Mouse (Mus musculus) cerebral cortex, adult 2 months (tissue): ENCODE data around the gene Hist1h2ae.

Experiments used
- WGBS: fragments of 180-500 bp; shearing (Covaris S2); methylation state at CpG from one replicate; pipeline ENCODE4 v1.1.7; 2018; 5-methylcytosine and 5-hydroxymethylcytosine counted together

Gene Hist1h2ae

DNA sequence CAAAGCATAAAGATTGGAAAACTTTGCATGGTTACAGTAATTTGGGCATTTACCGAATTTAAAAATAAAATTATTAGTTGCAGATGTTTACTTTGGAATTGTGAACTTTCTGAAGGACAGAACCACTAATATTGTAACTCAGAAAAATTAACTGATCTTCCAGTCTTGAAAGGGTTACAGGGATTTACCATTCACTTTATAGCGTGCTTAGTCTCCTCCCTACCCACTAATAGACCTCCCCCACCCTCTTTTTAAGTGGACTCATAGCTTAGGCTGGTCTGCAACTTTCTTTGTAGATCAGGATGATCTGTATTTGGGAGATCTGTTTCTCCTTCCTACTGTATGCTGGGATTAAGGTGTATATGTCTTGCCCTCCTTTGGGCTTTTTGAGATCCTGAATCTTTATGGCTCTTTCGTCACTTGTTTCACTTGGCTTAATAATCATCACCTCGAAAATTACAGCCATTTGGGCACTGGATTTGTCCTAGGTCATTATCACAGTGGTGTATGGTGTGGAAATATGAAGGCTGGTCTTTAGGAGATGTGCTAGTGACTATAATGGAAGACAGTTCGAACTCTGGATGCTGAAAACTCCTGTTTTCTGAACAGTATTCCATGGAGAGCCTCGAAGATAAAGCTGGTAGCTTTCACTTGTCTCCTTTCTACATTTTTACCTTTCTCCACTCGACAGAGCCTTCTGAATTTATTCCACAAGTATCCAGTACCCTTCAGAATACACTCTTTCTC lies 34.8 kb downstream of the Hist1h2ae start:
- WGBS, result 22% methylated on average over 7 of the region's 7 CpGs

DNA sequence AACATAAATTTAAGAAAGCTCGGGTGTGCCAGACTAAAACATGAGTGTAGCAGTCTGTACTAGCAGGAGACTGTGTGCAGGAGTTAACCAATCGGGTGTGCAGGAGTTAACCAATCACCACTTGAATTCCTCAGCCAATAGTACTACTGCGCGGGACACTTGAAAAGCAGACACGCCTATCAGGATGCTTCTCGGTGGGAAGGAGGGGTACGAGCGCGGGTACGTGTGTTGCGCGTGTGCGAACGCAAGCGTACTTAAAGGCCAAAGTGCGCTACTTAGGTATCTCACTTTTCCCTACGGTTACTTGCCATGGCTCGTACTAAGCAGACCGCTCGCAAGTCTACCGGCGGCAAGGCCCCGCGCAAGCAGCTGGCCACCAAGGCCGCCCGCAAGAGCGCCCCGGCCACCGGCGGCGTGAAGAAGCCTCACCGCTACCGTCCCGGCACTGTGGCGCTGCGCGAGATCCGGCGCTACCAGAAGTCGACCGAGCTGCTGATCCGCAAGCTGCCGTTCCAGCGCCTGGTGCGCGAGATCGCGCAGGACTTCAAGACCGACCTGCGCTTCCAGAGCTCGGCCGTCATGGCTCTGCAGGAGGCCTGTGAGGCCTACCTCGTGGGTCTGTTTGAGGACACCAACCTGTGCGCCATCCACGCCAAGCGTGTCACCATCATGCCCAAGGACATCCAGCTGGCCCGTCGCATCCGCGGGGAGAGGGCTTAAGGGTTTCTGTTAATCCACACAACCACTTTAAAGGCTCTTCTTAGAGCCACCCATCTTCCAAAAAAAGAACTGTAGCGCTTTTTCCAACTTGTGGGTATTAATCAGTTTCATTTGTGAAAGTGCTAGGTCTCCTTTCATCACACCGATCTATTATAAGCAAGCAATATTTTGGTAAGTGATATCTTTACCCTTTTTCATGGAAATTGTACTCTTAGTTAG lies 35.6 kb downstream of the Hist1h2ae start, which contains the start of gene Hist1h3g:
TSS of gene Hist1h3g (plus strand) at position 286 of the 939 bp plus-strand sequence.
- WGBS, result under 1% methylated on average over 58 of the region's 62 CpGs

DNA sequence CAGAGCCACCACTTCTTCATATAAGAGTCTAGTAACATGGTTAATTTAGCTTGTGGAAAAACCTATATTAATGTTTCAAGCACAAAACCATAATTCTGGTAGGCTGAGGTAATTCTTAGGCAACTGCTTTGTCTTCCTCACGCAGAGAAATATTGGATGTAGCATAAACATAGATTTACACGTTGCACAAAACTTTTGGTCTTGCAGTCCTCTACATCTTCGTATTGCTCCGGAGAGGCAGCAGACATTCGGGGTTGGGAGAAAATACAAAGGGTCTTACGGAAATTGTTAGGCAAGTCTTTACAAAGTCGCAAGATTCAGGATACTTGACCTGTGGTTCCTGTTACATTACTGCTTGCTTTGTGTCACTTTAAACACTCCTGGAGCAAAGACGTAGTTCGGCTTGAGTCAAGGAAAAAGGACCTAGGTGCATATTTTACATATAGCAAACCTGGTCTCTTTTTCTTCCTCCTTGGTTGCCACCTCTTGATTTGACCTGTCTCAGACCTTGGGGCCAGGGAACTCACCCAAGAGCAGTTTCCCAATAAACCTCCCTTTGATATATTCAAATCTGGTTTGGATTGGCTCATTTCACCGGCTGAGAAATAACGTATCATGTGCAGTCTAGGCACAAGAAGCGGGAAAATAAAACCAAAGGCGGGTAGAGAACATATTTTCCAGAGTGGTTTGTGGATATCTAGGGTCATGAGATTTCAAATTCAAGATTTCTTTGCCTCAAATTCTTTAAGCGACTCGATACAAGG lies 36.5 kb downstream of the Hist1h2ae start:
- WGBS, result under 1% methylated on average over 15 of the region's 15 CpGs

DNA sequence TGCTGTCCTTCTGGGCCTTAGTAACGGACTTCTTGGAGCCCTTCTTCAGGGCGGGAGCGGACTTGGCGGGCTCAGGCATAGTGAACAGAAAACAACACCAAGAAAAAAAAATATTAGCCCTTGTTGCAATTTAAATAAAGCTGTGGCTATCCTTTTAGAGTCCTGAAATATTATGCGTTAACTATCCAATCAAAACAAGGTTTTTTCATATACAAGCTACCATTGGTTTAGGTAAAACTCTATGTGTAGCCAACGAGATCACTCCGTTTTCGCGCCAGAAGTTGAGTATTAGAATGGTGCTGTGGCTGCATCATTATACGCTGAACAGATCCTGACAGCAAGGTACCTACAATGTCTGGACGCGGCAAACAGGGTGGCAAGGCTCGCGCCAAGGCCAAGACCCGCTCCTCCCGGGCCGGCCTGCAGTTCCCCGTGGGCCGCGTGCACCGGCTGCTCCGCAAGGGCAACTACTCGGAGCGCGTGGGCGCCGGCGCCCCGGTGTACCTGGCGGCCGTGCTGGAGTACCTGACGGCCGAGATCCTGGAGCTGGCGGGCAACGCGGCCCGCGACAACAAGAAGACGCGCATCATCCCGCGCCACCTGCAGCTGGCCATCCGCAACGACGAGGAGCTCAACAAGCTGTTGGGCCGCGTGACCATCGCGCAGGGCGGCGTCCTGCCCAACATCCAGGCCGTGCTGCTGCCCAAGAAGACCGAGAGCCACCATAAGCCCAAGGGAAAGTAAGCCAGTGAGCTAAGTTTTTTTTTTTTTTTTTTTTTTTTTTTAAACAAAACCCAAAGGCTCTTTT lies 37.3 kb downstream of the Hist1h2ae start, which contains the start of gene Hist1h2af:
TSS of gene Hist1h2af (plus strand) at position 347 of the 808 bp plus-strand sequence.
- WGBS, result under 1% methylated on average over 29 of the region's 53 CpGs

DNA sequence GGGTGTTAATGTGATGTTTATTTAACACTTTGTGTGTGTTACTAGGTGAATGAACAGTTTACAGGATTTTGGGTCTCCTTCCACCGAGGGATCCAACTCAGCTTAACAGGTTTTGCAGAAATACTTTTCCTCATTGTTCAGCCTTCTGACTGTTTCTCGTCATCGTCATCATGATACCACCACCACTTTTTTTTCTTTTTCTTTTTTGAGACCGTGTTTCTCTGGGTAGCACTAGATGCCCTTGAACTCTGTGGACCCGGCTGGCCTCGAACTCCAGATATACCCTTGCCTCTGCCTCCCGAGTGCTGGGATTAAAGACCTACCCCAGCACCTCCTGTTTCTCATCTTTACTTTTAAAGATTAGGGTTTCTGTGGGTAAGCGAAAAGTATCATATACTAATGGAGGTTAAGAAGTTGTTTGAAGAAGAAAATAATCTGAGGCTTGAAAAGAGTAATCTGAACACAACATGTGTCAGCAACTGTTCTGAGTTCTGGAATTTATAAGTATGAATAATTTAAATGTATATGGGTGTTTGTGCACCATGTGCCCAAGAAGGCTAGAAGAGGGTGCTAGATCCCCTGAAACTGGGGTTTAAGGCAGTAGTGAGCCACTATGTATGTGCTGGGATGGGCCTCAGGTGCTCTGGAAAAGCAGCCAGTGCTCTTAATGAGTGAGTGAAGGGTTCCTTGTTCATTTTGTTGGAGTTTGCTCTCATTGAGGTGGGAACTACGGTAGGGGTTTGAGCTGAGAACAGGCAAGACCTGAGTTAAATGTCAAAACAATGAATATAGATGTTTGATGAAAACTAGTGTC lies 38.6 kb downstream of the Hist1h2ae start:
- 10% methylated on average over 9 of the region's 9 CpGs for WGBS

DNA sequence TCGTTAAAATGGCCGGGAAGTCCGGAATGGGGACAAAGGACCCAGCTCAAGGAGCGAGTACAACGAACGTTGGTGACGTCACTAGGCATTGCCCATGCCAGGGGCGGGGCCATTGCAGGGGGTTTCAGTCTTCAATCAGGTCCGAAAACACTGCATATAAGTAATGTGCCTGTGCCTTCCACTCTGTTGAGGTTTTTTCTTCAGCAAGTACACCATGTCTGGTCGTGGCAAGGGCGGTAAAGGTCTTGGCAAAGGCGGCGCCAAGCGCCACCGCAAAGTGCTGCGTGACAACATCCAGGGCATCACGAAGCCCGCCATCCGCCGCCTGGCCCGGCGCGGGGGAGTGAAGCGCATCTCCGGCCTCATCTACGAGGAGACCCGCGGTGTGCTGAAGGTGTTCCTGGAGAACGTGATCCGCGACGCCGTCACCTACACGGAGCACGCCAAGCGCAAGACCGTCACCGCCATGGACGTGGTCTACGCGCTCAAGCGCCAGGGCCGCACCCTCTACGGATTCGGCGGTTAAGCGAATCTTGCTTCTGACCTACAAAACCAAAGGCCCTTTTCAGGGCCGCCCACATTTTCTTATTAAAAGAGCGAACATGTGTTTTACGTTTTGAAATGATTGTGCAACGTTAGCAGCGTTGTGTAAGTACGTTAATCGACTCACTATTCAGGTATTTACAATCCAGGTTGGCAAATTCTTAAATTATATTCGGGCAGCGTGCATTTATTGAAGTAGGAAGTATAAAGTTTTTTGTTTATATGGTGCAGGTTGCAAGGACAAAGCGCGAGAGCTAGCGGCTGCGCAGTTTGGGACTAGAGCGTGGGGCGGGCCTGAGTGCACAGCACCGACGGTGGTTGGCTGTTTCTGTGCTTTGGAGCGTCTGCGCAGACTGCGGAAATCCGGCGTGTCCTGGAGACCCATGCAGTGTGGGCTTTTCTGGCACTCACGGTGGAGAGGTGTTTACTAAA lies 39.8 kb downstream of the Hist1h2ae start, which contains the start of gene Hist1h4h:
TSS of gene Hist1h4h (plus strand) at position 150 of the 975 bp plus-strand sequence.
- under 1% methylated on average over 61 of the region's 70 CpGs for WGBS

DNA sequence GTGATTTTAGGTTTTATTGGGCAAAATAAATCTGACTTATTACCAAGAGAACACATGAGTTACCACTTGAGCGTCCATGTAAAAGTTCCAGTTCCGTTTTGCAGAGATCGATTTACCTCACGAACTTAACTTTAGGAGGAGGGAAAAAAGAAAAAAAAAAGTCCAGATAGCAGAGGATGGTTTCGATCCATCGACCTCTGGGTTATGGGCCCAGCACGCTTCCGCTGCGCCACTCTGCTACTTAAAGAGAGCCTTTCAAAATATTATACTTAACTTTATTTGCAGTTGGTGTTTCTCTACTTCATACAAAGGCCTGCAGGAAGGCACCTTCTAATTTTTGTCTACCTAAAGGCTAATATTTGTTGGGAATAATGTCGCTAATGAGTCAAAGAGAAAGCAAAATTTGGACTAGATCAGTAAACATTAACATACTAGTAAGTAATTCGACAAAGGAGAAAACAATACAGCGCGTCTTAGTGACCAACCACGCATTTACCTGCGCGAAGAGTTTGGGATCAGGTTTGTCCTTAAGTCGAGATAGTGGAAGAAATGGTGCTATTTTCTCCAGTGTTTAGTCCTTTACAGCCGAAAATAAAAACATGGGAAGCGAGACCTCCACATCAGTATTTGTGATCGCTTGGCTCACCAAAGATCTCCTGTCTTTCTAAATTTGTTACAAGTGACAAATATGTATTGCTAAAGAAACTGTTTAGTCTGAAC lies 40.7 kb downstream of the Hist1h2ae start:
- under 1% methylated on average over 20 of the region's 20 CpGs for WGBS

DNA sequence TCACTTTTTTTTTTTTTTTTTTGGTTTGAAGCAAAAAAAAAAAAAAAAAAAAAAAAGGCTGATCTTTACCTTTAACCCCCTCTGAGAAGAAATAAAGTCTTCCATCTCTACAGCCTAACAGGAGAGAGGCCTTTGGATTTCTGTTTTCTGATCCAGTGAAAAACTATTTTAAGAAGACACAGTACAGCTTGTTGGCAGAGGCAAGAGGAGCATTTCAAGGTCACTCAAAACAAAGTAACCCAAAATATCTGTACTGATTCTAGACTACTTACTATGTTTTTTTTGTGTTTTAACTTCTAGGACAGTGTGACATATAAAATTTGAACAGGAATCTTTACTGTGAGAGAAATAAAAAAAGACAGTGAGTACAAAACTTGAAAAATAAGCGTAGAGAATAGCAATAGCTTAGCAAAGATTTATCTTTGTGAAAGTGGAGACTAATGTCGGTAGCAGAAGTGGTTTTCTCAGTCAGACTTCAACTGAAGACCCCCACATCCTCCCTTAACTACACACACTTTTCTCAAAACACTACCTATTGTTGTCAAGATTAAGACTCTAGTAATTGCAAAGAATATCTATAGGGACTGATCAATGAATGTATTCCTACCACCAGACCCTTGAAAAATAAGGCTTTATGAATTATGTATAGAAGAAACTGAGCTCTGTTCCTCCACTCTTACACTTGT lies 41.4 kb downstream of the Hist1h2ae start:
- WGBS, result 26% methylated on average over 2 of the region's 2 CpGs

DNA sequence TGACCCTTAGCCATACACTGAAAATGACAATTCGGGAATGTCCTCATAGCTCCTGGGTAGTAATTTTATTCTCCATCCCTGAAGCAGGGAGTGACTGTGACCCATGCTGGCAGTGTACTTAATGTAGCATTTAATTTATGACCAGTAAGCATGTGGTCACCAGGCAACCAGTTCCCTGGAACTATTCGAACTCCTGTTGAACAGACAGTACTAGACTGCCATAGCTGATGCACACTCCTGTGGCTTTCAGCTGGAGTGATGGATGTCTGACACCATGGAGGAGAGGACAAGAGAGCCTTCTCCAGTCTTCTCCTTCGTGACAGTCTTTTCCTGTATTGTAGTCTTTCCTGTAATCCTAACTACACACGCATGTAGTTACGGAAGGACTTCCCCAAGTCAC lies 42.0 kb downstream of the Hist1h2ae start:
- 86% methylated on average over 5 of the region's 5 CpGs for WGBS

DNA sequence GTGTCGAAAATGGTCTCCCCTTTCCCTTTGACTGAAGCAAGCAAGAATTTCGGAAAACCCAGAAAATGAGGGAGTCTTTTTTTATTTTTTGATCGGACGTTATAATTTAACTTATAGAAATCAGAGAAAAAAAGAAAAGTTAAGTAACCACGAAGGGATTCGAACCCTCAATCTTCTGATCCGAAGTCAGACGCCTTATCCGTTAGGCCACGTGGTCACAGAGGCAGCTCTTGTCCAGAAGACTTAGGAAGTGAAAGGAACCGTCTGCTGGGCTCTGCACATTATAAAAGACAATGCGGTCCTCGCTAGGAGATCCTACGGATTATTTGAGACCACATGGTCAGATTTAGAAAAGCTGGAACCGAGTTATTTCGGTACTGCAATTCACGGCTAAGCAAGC lies 44.7 kb downstream of the Hist1h2ae start:
- under 1% methylated on average over 17 of the region's 17 CpGs for WGBS

DNA sequence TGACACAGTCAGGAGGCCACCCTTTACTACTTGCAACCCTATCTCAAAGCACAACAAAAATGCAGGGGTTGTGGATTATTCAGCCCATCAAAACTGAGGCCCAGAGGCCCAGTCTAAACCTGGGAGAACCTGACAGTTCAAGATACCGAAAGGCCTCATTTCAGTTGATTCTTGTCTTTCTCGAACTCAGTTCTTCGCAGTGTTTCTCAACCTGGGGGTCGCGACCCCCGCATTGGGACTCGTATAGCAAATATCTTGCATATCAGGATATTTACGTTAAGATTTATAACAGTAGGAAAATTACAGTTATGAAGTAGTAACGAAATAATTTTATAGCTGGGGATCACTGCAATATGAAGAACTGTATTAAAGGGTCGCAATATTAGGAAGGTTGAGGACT lies 45.1 kb downstream of the Hist1h2ae start:
- 4% methylated on average over 10 of the region's 10 CpGs for WGBS

DNA sequence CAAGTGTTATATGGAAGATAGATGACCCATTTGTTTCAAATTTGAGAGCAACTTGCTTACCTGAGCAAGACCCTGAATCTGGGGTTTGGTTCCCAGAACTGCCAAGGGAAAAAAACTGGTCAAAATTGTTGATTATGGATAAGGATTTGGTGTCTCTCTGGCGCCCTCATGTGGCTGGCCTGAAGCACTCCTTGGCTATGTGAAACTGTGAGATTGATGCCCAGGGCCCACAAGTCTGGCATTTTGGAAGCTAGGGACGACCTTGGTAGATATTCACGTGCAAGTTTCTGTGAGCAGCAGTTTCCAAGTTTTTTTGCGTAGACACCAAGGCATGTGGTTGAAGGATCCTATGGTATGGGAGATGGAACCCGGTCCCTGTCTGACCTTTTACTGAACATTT lies 46.4 kb downstream of the Hist1h2ae start:
- 12% methylated on average over 5 of the region's 5 CpGs for WGBS

DNA sequence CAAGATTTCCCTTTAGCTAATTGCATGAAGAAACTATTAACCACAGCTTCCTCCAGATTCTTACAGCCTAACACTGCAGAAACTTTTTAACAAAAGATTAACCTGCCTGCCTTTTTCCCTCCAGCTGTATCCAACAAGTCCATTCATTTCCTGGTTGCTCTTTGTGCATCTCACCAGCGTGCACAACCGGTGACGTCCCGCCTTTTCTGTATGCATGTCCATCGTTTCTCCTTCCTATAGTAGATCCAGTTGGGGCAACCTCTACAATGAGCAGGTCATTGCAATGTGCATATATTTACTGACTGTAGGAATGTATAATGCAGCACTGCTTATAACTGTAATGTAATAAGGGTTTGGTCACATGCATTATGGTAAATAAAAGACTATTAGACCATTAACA lies 47.0 kb downstream of the Hist1h2ae start:
- 44% methylated on average over 5 of the region's 5 CpGs for WGBS

DNA sequence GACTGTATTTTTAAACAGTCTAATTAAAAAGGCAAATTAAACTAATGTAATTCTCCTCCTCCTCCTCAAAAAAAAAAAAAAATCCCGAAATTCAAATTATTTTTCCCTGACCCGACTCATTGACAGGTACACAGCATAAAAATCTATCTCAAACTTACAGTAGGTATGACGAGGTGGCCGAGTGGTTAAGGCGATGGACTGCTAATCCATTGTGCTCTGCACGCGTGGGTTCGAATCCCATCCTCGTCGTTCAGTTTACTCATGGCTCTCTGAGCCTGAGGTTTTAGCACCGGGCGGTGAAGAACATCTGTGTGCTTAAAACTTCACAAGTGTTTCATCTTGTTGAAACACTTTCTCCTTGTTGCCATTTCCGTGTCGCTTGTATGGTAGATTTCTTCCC lies 49.3 kb downstream of the Hist1h2ae start:
- 1% methylated on average over 14 of the region's 14 CpGs for WGBS
